Mouse (Mus musculus): ENCODE measurements around the gene Clic4. TPM values are rescaled to one million over a fixed set of nuclear protein-coding genes. Genes with fewer than 3 reads are reported as not detected.
A peak's percentile ranks its signal among the peaks of the same experiment; 100 is the strongest.

Clic4 gene
- polyA plus RNA-seq, 1 experiment from 2014 or later: 185 TPM

- ATAC-seq (ENCODE audit: borderline replicate concordance, extremely low read depth, low FRiP score, low TSS enrichment): no peak
- Histone ChIP-seq H3K4me2 (no peak overlapping the region), H3K27ac (peak overlapping the region; percentile 5; the same call in 1 of the 2 replicates), H3K9ac (no peak overlapping the region), H3K9me3 (no peaks in the 10 kb centered on the region), H3K4me3 (no peak overlapping the region), H3K4me1 (no peaks in the 10 kb centered on the region), H3K36me3 (peaks cover 33% of the 10 kb centered on the region), H3K27me3 (no peaks in the 10 kb centered on the region)
- 84% methylated on average over 12 of the region's 12 CpGs for WGBS
Observed at GRCm38 (mm10) chr4:135226008-135226667, 46.5 kb downstream of the Clic4 start.

- Histone ChIP-seq H3K27me3 (no peaks in the 10 kb centered on the region), H3K4me2 (no peak overlapping the region), H3K4me1 (peaks cover 3% of the 10 kb centered on the region; the same call in 1 of the 2 replicates), H3K9me3 (no peaks in the 10 kb centered on the region), H3K9ac (no peak overlapping the region), H3K36me3 (peaks cover 40% of the 10 kb centered on the region), H3K4me3 (no peak overlapping the region), H3K27ac (no peak overlapping the region)
- no peak for ATAC-seq (ENCODE audit: borderline replicate concordance, extremely low read depth, low FRiP score, low TSS enrichment)
- WGBS: 83% methylated on average over 9 of the region's 9 CpGs
Observed at GRCm38 (mm10) chr4:135223808-135224207, 48.8 kb downstream of the Clic4 start.

GRCm38 (mm10) chr4:135221632-135222407 is 50.8 kb downstream of the Clic4 start:
- peaks cover 58% of the 10 kb centered on the region for H3K36me3 ChIP-seq
- H3K4me3 ChIP-seq: no peak overlapping the region
- H3K27me3 ChIP-seq: no peaks in the 10 kb centered on the region
- no peak overlapping the region for H3K4me2 ChIP-seq
- H3K9ac ChIP-seq: no peak overlapping the region
- WGBS: 66% methylated on average over 12 of the region's 12 CpGs
- H3K9me3 ChIP-seq: no peaks in the 10 kb centered on the region
- H3K4me1 ChIP-seq: peaks cover 3% of the 10 kb centered on the region; the same call in 1 of the 2 replicates
- peak overlapping the region; percentile 42; the same call in 1 of the 2 replicates for H3K27ac ChIP-seq
- ATAC-seq (ENCODE audit: borderline replicate concordance, extremely low read depth, low FRiP score, low TSS enrichment): no peak

- H3K36me3 ChIP-seq: peaks cover 65% of the 10 kb centered on the region
- WGBS: 66% methylated on average over 3 of the region's 3 CpGs
Observed at GRCm38 (mm10) chr4:135220641-135221040, 52.0 kb downstream of the Clic4 start.

GRCm38 (mm10) chr4:135219652-135220051 is 53.0 kb downstream of the Clic4 start:
- no peaks in the 10 kb centered on the region for H3K27me3 ChIP-seq
- H3K27ac ChIP-seq: peak overlapping the region; percentile 38
- WGBS: 43% methylated on average over 4 of the region's 4 CpGs
- H3K36me3 ChIP-seq: peaks cover 64% of the 10 kb centered on the region
- no peak for ATAC-seq (ENCODE audit: borderline replicate concordance, extremely low read depth, low FRiP score, low TSS enrichment)
- no peak overlapping the region for H3K9ac ChIP-seq
- H3K9me3 ChIP-seq: no peaks in the 10 kb centered on the region
- H3K4me2 ChIP-seq: no peak overlapping the region
- H3K4me3 ChIP-seq: no peak overlapping the region
- H3K4me1 ChIP-seq: peaks cover 3% of the 10 kb centered on the region; the same call in 1 of the 2 replicates

More at GRCm38 (mm10) chr4:135220641-135221040, 52.0 kb downstream of the Clic4 start:
- Histone ChIP-seq H3K4me2 (no peak overlapping the region), H3K9me3 (no peaks in the 10 kb centered on the region), H3K27me3 (no peaks in the 10 kb centered on the region), H3K4me3 (no peak overlapping the region), H3K9ac (no peak overlapping the region), H3K27ac (0 out of 2 replicates have a peak overlapping the region, but pooled peaks have one; percentile 36), H3K4me1 (peaks cover 3% of the 10 kb centered on the region; the same call in 1 of the 2 replicates)
- no peak for ATAC-seq (ENCODE audit: borderline replicate concordance, extremely low read depth, low FRiP score, low TSS enrichment)

GRCm38 (mm10) chr4:135209846-135210245 is 62.8 kb downstream of the Clic4 start:
- Histone ChIP-seq H3K27ac (no peak overlapping the region), H3K27me3 (peaks cover 19% of the 10 kb centered on the region), H3K9me3 (no peaks in the 10 kb centered on the region), H3K4me2 (no peak overlapping the region), H3K4me1 (peaks cover 10% of the 10 kb centered on the region), H3K4me3 (no peak overlapping the region), H3K9ac (no peak overlapping the region), H3K36me3 (peaks cover 11% of the 10 kb centered on the region)
- ATAC-seq (ENCODE audit: borderline replicate concordance, extremely low read depth, low FRiP score, low TSS enrichment): no peak
- 69% methylated on average over 2 of the region's 2 CpGs for WGBS

GRCm38 (mm10) chr4:135205711-135206600 is 66.7 kb downstream of the Clic4 start:
- Histone ChIP-seq H3K4me3 (peak overlapping the region; percentile 38), H3K27me3 (peaks cover 33% of the 10 kb centered on the region), H3K4me2 (peak overlapping the region; percentile 89), H3K27ac (no peak overlapping the region), H3K9me3 (no peaks in the 10 kb centered on the region), H3K4me1 (peaks cover 22% of the 10 kb centered on the region), H3K9ac (peak overlapping the region; percentile 37; the same call in 1 of the 2 replicates), H3K36me3 (no peaks in the 10 kb centered on the region)
- WGBS: 2% methylated on average over 40 of the region's 47 CpGs
- peak; percentile 46 for ATAC-seq (ENCODE audit: borderline replicate concordance, extremely low read depth, low FRiP score, low TSS enrichment)

- H3K36me3 ChIP-seq: no peaks in the 10 kb centered on the region
- no peak overlapping the region for H3K4me3 ChIP-seq
- no peaks in the 10 kb centered on the region for H3K9me3 ChIP-seq
- no peak overlapping the region for H3K27ac ChIP-seq
- peaks cover 22% of the 10 kb centered on the region for H3K4me1 ChIP-seq
- no peak overlapping the region for H3K4me2 ChIP-seq
- 18% methylated on average over 5 of the region's 5 CpGs for WGBS
- H3K27me3 ChIP-seq: peaks cover 33% of the 10 kb centered on the region
- H3K9ac ChIP-seq: no peak overlapping the region
- ATAC-seq (ENCODE audit: borderline replicate concordance, extremely low read depth, low FRiP score, low TSS enrichment): no peak
Observed at GRCm38 (mm10) chr4:135205254-135205653, 67.4 kb downstream of the Clic4 start.

- Histone ChIP-seq H3K9me3 (no peaks in the 10 kb centered on the region), H3K4me2 (no peak overlapping the region), H3K4me1 (peaks cover 22% of the 10 kb centered on the region), H3K36me3 (no peaks in the 10 kb centered on the region), H3K9ac (no peak overlapping the region), H3K4me3 (no peak overlapping the region), H3K27me3 (peaks cover 33% of the 10 kb centered on the region), H3K27ac (no peak overlapping the region)
- 40% methylated on average over 5 of the region's 5 CpGs for WGBS
- ATAC-seq (ENCODE audit: borderline replicate concordance, extremely low read depth, low FRiP score, low TSS enrichment): no peak
Observed at GRCm38 (mm10) chr4:135204666-135205065, 67.9 kb downstream of the Clic4 start.

GRCm38 (mm10) chr4:135203806-135204560 is 68.6 kb downstream of the Clic4 start:
- no peaks in the 10 kb centered on the region for H3K9me3 ChIP-seq
- H3K9ac ChIP-seq: no peak overlapping the region
- H3K27me3 ChIP-seq: peaks cover 33% of the 10 kb centered on the region
- H3K4me1 ChIP-seq: peaks cover 22% of the 10 kb centered on the region
- peak overlapping the region; percentile 65 for H3K4me2 ChIP-seq
- peak overlapping the region; percentile 28 for H3K4me3 ChIP-seq
- 8% methylated on average over 17 of the region's 17 CpGs for WGBS
- H3K36me3 ChIP-seq: no peaks in the 10 kb centered on the region
- no peak for ATAC-seq (ENCODE audit: borderline replicate concordance, extremely low read depth, low FRiP score, low TSS enrichment)
- H3K27ac ChIP-seq: no peak overlapping the region

- WGBS: 1% methylated on average over 13 of the region's 14 CpGs
- peak overlapping the region; percentile 28 for H3K4me3 ChIP-seq
- no peak overlapping the region for H3K9ac ChIP-seq
- H3K27ac ChIP-seq: no peak overlapping the region
- H3K27me3 ChIP-seq: peaks cover 33% of the 10 kb centered on the region
- H3K4me2 ChIP-seq: peak overlapping the region; percentile 65
- ATAC-seq (ENCODE audit: borderline replicate concordance, extremely low read depth, low FRiP score, low TSS enrichment): peak; percentile 49; the same call in 1 of the 2 replicates
- H3K36me3 ChIP-seq: no peaks in the 10 kb centered on the region
- peaks cover 22% of the 10 kb centered on the region for H3K4me1 ChIP-seq
- no peaks in the 10 kb centered on the region for H3K9me3 ChIP-seq
Observed at GRCm38 (mm10) chr4:135203279-135203678, 69.3 kb downstream of the Clic4 start.
